Mouse (Mus musculus): ENCODE measurements around the gene Yipf2. TPM values are rescaled to one million over a fixed set of nuclear protein-coding genes. Genes with fewer than 3 reads are reported as not detected.

Gene Yipf2
- polyA plus RNA-seq, 1 experiment = 35.9 TPM

- H3K27me3 ChIP-seq (ENCODE audit: control insufficient read depth, insufficient read depth, low read length) = no peaks in the 10 kb centered on the region
- peaks cover 4% of the 10 kb centered on the region; the same call in 1 of the 2 replicates for H3K4me1 ChIP-seq (ENCODE audit: control insufficient read depth, insufficient read depth, insufficient read length, low read length)
- WGBS = 92% methylated on average over 5 of the region's 5 CpGs
- H3K36me3 ChIP-seq (ENCODE audit: control insufficient read depth, insufficient read depth, low read length) = peaks cover 43% of the 10 kb centered on the region
- H3K27ac ChIP-seq (ENCODE audit: insufficient read depth, low read depth, low read length) = no peak overlapping the region
- H3K4me3 ChIP-seq (ENCODE audit: low read depth, low read length) = no peak overlapping the region
- TF ChIP-seq POLR2A (IDR thresholded peaks at IDR 0.05; ENCODE audit: low read depth, low read length) (no peak), CTCF (IDR thresholded peaks at IDR 0.05; ENCODE audit: extremely low read depth, insufficient read length, insufficient replicate concordance, low read depth, low read length) (no peak)
Measured at GRCm38 (mm10) chr9:21589538-21589937, 3.1 kb downstream of the Yipf2 start.

DNA sequence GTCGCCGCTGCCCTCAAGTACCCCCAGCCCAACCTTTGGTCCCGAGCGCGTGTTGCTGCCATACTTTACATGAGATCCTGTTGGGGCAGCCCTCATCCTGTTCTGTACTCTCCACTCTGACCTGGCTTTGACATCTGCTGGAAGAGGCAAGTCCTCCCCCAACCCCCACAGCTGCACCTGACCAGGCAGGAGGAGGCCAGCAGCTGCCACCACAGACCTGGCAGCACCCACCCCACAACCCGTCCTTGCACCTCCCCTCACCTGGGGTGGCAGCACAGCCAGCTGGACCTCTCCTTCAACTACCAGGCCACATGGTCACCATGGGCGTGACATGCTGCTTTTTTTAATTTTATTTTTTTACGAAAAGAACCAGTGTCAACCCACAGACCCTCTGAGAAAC lies 4.3 kb downstream of the Yipf2 start:
- TF ChIP-seq POLR2A (IDR thresholded peaks at IDR 0.05; ENCODE audit: low read depth, low read length) = no peak
- no peak for TF ChIP-seq CTCF (IDR thresholded peaks at IDR 0.05; ENCODE audit: extremely low read depth, insufficient read length, insufficient replicate concordance, low read depth, low read length)
- H3K27ac ChIP-seq (ENCODE audit: insufficient read depth, low read depth, low read length) = no peak overlapping the region
- H3K4me3 ChIP-seq (ENCODE audit: low read depth, low read length) = no peak overlapping the region
- H3K4me1 ChIP-seq (ENCODE audit: control insufficient read depth, insufficient read depth, insufficient read length, low read length) = no peaks in the 10 kb centered on the region; the same call in 1 of the 2 replicates
- H3K27me3 ChIP-seq (ENCODE audit: control insufficient read depth, insufficient read depth, low read length) = no peaks in the 10 kb centered on the region
- 82% methylated on average over 8 of the region's 8 CpGs for WGBS
- peaks cover 48% of the 10 kb centered on the region for H3K36me3 ChIP-seq (ENCODE audit: control insufficient read depth, insufficient read depth, low read length)

DNA sequence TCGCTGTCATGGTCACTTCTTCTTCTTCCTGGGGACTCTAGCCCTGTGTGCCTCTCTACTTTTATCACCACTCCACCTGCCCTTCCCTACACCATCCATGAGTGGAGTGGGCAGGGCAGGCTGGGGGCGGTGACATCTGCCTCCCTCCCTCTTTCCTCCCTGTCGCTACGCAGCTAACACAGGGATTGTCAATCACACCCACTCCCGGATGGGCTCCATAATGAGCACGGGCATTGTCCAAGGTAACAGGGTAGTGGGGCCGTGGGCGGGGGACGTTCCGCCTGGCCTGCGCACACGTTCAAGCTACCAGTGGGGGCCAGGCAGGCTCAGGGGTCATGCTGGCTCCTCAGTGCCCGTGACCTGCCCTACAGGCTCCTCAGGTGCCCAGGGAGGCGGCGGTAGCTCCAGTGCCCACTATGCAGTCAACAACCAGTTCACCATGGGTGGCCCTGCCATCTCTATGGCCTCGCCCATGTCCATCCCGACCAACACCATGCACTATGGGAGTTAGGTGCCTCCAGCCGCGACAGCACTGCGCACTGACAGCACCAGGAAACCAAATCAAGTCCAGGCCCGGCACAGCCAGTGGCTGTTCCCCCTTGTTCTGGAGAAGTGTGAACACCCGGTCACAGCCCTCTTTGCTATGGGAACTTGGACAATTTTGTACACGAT lies 4.8 kb downstream of the Yipf2 start:
- Histone ChIP-seq H3K36me3 (ENCODE audit: control insufficient read depth, insufficient read depth, low read length) (peaks cover 53% of the 10 kb centered on the region), H3K4me1 (ENCODE audit: control insufficient read depth, insufficient read depth, insufficient read length, low read length) (no peaks in the 10 kb centered on the region; the same call in 1 of the 2 replicates), H3K27ac (ENCODE audit: insufficient read depth, low read depth, low read length) (no peak overlapping the region), H3K27me3 (ENCODE audit: control insufficient read depth, insufficient read depth, low read length) (no peaks in the 10 kb centered on the region), H3K4me3 (ENCODE audit: low read depth, low read length) (no peak overlapping the region)
- TF ChIP-seq CTCF (IDR thresholded peaks at IDR 0.05; ENCODE audit: extremely low read depth, insufficient read length, insufficient replicate concordance, low read depth, low read length) (no peak), POLR2A (IDR thresholded peaks at IDR 0.05; ENCODE audit: low read depth, low read length) (no peak)
- WGBS = 81% methylated on average over 23 of the region's 23 CpGs

DNA sequence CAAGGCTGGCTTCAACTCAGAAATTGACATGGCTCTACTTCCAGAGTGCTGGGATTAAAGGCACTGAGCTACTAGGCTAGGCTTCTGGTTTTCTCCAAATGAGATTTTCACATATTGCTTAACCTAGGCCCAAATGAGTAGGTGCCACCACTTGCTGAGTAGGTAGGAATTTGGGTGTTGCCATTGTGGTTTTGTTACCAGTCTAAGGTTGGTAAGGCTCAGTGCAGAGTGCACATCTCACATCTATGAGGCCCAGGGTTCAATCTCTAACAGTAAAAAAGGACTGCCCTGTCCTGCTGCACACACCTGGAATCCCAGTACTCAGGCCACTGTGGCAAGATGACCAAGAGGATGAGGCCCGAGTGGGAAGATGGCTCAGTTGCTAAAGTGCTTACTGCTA lies 7.2 kb downstream of the Yipf2 start:
- no peaks in the 10 kb centered on the region for H3K27me3 ChIP-seq (ENCODE audit: control insufficient read depth, insufficient read depth, low read length)
- no peak for TF ChIP-seq CTCF (IDR thresholded peaks at IDR 0.05; ENCODE audit: extremely low read depth, insufficient read length, insufficient replicate concordance, low read depth, low read length)
- no peak for TF ChIP-seq POLR2A (IDR thresholded peaks at IDR 0.05; ENCODE audit: low read depth, low read length)
- H3K36me3 ChIP-seq (ENCODE audit: control insufficient read depth, insufficient read depth, low read length) = peaks cover 61% of the 10 kb centered on the region

DNA sequence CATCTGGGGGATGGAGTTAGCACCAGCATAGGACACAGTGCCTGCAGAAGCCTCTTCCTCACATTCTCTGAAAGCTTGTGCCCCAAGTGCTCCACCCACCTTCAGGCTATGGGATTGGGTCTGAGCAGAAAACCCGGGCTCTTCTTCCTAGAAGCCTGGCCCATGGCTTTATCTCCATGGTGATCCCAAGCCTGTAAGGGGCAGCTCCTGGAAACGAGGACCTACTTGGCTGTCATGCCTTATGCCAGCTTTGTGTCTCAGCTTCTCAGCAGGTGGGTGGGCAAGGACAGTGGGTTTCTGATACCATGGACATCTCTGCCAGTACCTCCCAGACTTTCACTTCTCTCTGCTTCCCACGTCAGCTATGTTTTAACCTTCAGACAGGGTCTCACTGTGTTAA lies 14.4 kb downstream of the Yipf2 start:
- H3K27me3 ChIP-seq (ENCODE audit: control insufficient read depth, insufficient read depth, low read length) = no peaks in the 10 kb centered on the region
- H3K27ac ChIP-seq (ENCODE audit: insufficient read depth, low read depth, low read length) = no peak overlapping the region
- no peak overlapping the region for H3K4me3 ChIP-seq (ENCODE audit: low read depth, low read length)
- TF ChIP-seq POLR2A (IDR thresholded peaks at IDR 0.05; ENCODE audit: low read depth, low read length) (no peak), CTCF (IDR thresholded peaks at IDR 0.05; ENCODE audit: extremely low read depth, insufficient read length, insufficient replicate concordance, low read depth, low read length) (no peak)
- H3K36me3 ChIP-seq (ENCODE audit: control insufficient read depth, insufficient read depth, low read length) = peaks cover 40% of the 10 kb centered on the region
- no peaks in the 10 kb centered on the region for H3K4me1 ChIP-seq (ENCODE audit: control insufficient read depth, insufficient read depth, insufficient read length, low read length)
- WGBS = 71% methylated on average over 3 of the region's 3 CpGs

More for the DNA sequence above, 7.2 kb downstream of the Yipf2 start:
- WGBS = 85% methylated on average over 1 of the region's 1 CpGs
- no peak overlapping the region for H3K27ac ChIP-seq (ENCODE audit: insufficient read depth, low read depth, low read length)
- H3K4me3 ChIP-seq (ENCODE audit: low read depth, low read length) = no peak overlapping the region
- no peaks in the 10 kb centered on the region for H3K4me1 ChIP-seq (ENCODE audit: control insufficient read depth, insufficient read depth, insufficient read length, low read length)

DNA sequence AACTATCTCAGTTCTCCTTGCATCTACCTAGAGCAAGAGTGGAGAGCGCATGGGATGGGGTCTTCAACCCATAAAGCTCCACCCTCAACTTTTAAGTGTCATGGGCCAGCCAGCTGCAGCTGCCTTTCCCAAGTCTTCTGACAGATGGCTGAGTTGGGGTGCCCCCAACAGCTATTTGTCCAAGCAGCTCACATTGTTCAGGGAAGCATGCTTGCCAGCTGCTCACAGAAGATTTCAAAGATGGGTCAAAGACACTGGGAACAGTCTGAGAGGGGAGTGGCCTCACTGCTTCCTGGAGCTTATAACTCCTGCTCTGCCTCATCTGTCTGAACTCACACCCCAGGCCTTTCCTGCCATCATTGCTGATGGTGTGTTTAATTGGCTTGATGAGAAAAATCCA lies 16.3 kb downstream of the Yipf2 start:
- 97% methylated on average over 1 of the region's 1 CpGs for WGBS
- H3K27ac ChIP-seq (ENCODE audit: insufficient read depth, low read depth, low read length) = no peak overlapping the region
- H3K4me3 ChIP-seq (ENCODE audit: low read depth, low read length) = no peak overlapping the region
- no peak for TF ChIP-seq POLR2A (IDR thresholded peaks at IDR 0.05; ENCODE audit: low read depth, low read length)
- TF ChIP-seq CTCF (IDR thresholded peaks at IDR 0.05; ENCODE audit: extremely low read depth, insufficient read length, insufficient replicate concordance, low read depth, low read length) = no peak
- no peaks in the 10 kb centered on the region for H3K27me3 ChIP-seq (ENCODE audit: control insufficient read depth, insufficient read depth, low read length)
- H3K36me3 ChIP-seq (ENCODE audit: control insufficient read depth, insufficient read depth, low read length) = peaks cover 41% of the 10 kb centered on the region
- no peaks in the 10 kb centered on the region for H3K4me1 ChIP-seq (ENCODE audit: control insufficient read depth, insufficient read depth, insufficient read length, low read length)

GRCm38 (mm10) chr9:21575253-21575652 lies 17.4 kb downstream of the Yipf2 start:
- Histone ChIP-seq H3K4me3 (ENCODE audit: low read depth, low read length) (no peak overlapping the region), H3K27ac (ENCODE audit: insufficient read depth, low read depth, low read length) (no peak overlapping the region), H3K36me3 (ENCODE audit: control insufficient read depth, insufficient read depth, low read length) (peaks cover 39% of the 10 kb centered on the region), H3K4me1 (ENCODE audit: control insufficient read depth, insufficient read depth, insufficient read length, low read length) (no peaks in the 10 kb centered on the region), H3K27me3 (ENCODE audit: control insufficient read depth, insufficient read depth, low read length) (no peaks in the 10 kb centered on the region)
- TF ChIP-seq POLR2A (IDR thresholded peaks at IDR 0.05; ENCODE audit: low read depth, low read length) (no peak), CTCF (IDR thresholded peaks at IDR 0.05; ENCODE audit: extremely low read depth, insufficient read length, insufficient replicate concordance, low read depth, low read length) (no peak)
- 94% methylated on average over 10 of the region's 10 CpGs for WGBS
